32 mouse cellular contexts compared by ENCODE assay signal in genomic region chr8:87028171-87028570, GRCm38 (mm10).
"Had no signal": no experiment of that assay in that cellular context is flagged by ENCODE, and none has a peak within 500 bp of the region (broad histone marks: within the 10 kb centered on the region; RNA-seq: fewer than 3 reads in every experiment).

No protein-coding gene starts in this region.

- H3K27ac ChIP-seq: left cerebral cortex, adult 2 months; limb, embryonic 10.5 days; limb, embryonic 12.5 days; limb, embryonic 13.5 days; limb, embryonic 15.5 days; liver, embryonic 13.5 days; liver, embryonic 14.5 days; liver, embryonic 15.5 days; lung, embryonic 15.5 days; macrophage; midbrain, embryonic 10.5 days; midbrain, embryonic 12.5 days; midbrain, embryonic 13.5 days; midbrain, embryonic 15.5 days; neural tube, embryonic 12.5 days had no signal

- H3K9me3 ChIP-seq: limb, embryonic 10.5 days; limb, embryonic 12.5 days; limb, embryonic 13.5 days; limb, embryonic 15.5 days; liver, embryonic 13.5 days; liver, embryonic 15.5 days; lung, embryonic 15.5 days; megakaryocyte, embryonic 14.5 days; midbrain, embryonic 10.5 days; midbrain, embryonic 12.5 days; midbrain, embryonic 13.5 days; midbrain, embryonic 15.5 days; neural tube, embryonic 12.5 days had no signal

- H3K4me3 ChIP-seq: left cerebral cortex, adult 2 months; limb, embryonic 10.5 days; limb, embryonic 12.5 days; limb, embryonic 13.5 days; limb, embryonic 15.5 days; liver, embryonic 13.5 days; liver, embryonic 15.5 days; lung, embryonic 15.5 days; megakaryocyte, embryonic 14.5 days; midbrain, embryonic 10.5 days; midbrain, embryonic 12.5 days; midbrain, embryonic 13.5 days; midbrain, embryonic 15.5 days; myocyte; neural tube, embryonic 12.5 days had no signal

- H3K9ac ChIP-seq: limb, embryonic 12.5 days; limb, embryonic 13.5 days; limb, embryonic 15.5 days; liver, embryonic 13.5 days; liver, embryonic 14.5 days; liver, embryonic 15.5 days; liver, postnatal 0 days; lung, embryonic 14.5 days; lung, embryonic 15.5 days; midbrain, embryonic 12.5 days; midbrain, embryonic 13.5 days; midbrain, embryonic 15.5 days; neural tube, embryonic 12.5 days had no signal

- H3K4me2 ChIP-seq: limb, embryonic 12.5 days; limb, embryonic 13.5 days; limb, embryonic 15.5 days; liver, embryonic 11.5 days; liver, embryonic 13.5 days; liver, embryonic 15.5 days; lung, embryonic 14.5 days; lung, embryonic 15.5 days; midbrain, embryonic 11.5 days; midbrain, embryonic 12.5 days; midbrain, embryonic 13.5 days; midbrain, embryonic 15.5 days; neural tube, embryonic 12.5 days had no signal

- DNase-seq: left cerebral cortex, postnatal 4 days; liver; liver, embryonic 13.5 days; liver, postnatal 0 days; lung, adult 18-20 months; lung, adult 2 months; lung, embryonic 14.5 days; lung, postnatal 10 days; lung, postnatal 14 days; lung, postnatal 36 days; lung, postnatal 4 days; midbrain, embryonic 14.5 days had no signal

- H3K4me1 ChIP-seq: limb, embryonic 12.5 days; limb, embryonic 13.5 days; limb, embryonic 15.5 days; liver, embryonic 13.5 days; liver, embryonic 15.5 days; lung, embryonic 15.5 days; megakaryocyte, embryonic 14.5 days; midbrain, embryonic 10.5 days; midbrain, embryonic 12.5 days; midbrain, embryonic 13.5 days; midbrain, embryonic 15.5 days; neural tube, embryonic 12.5 days had no signal

- H3K27me3 ChIP-seq: limb, embryonic 12.5 days; limb, embryonic 13.5 days; limb, embryonic 15.5 days; liver, embryonic 13.5 days; liver, embryonic 15.5 days; lung, embryonic 15.5 days; megakaryocyte, embryonic 14.5 days; midbrain, embryonic 12.5 days; midbrain, embryonic 13.5 days; midbrain, embryonic 15.5 days; neural tube, embryonic 12.5 days had no signal

- H3K36me3 ChIP-seq: limb, embryonic 10.5 days; limb, embryonic 12.5 days; limb, embryonic 13.5 days; limb, embryonic 15.5 days; liver, embryonic 13.5 days; liver, embryonic 15.5 days; lung, embryonic 15.5 days; midbrain, embryonic 10.5 days; midbrain, embryonic 12.5 days; midbrain, embryonic 13.5 days; midbrain, embryonic 15.5 days; neural tube, embryonic 12.5 days had no signal

- ATAC-seq: liver, postnatal 0 days; lung, postnatal 0 days; midbrain, embryonic 13.5 days; midbrain, embryonic 15.5 days; midbrain, embryonic 16.5 days had no signal
